Mouse (Mus musculus) liver, embryonic 14.5 days (tissue): Measurements from ENCODE around the gene Tmem106a. TPM values are rescaled to one million over a fixed set of nuclear protein-coding genes. Genes with fewer than 3 reads are reported as not detected.
A peak's percentile ranks its signal among the peaks of the same experiment; 100 is the strongest.
"Not testable (repeated sequence)": the region's sequence is repeated elsewhere in the genome, so short reads cannot be mapped to it uniquely, and the experiment has no call there.

Experiments
- ATAC-seq: fragments of 200-750 bp; cut with Nextera tagmentation; 2 replicates; pipeline ENCODE4 v1.8.0; 2017; ENCODE audit warnings: moderate number of reproducible peaks, mild to moderate bottlenecking, moderate library complexity; ENCODE audit not compliant: insufficient read depth
- DNase-seq, 3 experiments: peaks; one replicate each; pipeline ENCODE4 v3.0.0-alpha.2; 2012 to 2013; ENCODE audit warnings: low read depth in 3 of 3, low spot score in 3 of 3
- H3K27ac ChIP-seq: fragments of 300-500 bp; sonication (generic); 2 replicates; pipeline ENCODE4 v1.5.1; 2014; ENCODE audit warnings: moderate library complexity, mild to moderate bottlenecking, control low read depth, inconsistent platforms
- H3K27me3 ChIP-seq: fragments of 300-500 bp; sonication (generic); 2 replicates; pipeline ENCODE4 v1.6.1; 2014; ENCODE audit warnings: mild to moderate bottlenecking, low read length, moderate library complexity; ENCODE audit not compliant: control insufficient read depth, insufficient read depth
- H3K36me3 ChIP-seq: fragments of 300-500 bp; sonication (generic); replicated peaks from 2 replicates; pipeline ENCODE4 v1.6.1; 2014; ENCODE audit warnings: low read depth; ENCODE audit not compliant: control insufficient read depth, insufficient read depth
- H3K4me1 ChIP-seq, 2 experiments: fragments of 200-500 bp in 1 of 2; fragments of 300-500 bp in 1 of 2; sonication (generic) in 1 of 2; replicated peaks; 2 replicates each; pipeline ENCODE4 v1.6.1; 2012 to 2014; ENCODE audit warnings: antibody characterized with exemption in 1 of 2, inconsistent platforms in 1 of 2, low read length in 1 of 2; ENCODE audit not compliant: control insufficient read depth in 2 of 2, insufficient read depth in 2 of 2
- H3K4me2 ChIP-seq: fragments of 300-500 bp; sonication (generic); 2 replicates; pipeline ENCODE4 v1.6.1; 2014; ENCODE audit warnings: low read depth, mild to moderate bottlenecking, control low read depth, moderate library complexity
- H3K4me3 ChIP-seq, 2 experiments: fragments of 200-500 bp in 1 of 2; fragments of 300-500 bp in 1 of 2; sonication (generic) in 1 of 2; 2 replicates each; pipeline ENCODE4 v1.5.1; 2012 to 2014; ENCODE audit warnings: low read depth in 2 of 2, low read length in 2 of 2, mild to moderate bottlenecking in 2 of 2, control low read depth in 1 of 2, inconsistent platforms in 1 of 2, moderate library complexity in 1 of 2; ENCODE audit not compliant: insufficient read depth in 1 of 2
- H3K9ac ChIP-seq: fragments of 300-500 bp; sonication (generic); replicated peaks from 2 replicates; pipeline ENCODE4 v1.6.1; 2014; ENCODE audit warnings: mild to moderate bottlenecking, control low read depth, moderate library complexity
- H3K9me3 ChIP-seq: fragments of 300-500 bp; sonication (generic); 2 replicates; pipeline ENCODE4 v1.6.1; 2016; ENCODE audit warnings: low read length, mixed read lengths; ENCODE audit not compliant: control insufficient read depth
- CTCF ChIP-seq: IDR thresholded peaks from 2 replicates; pipeline ENCODE4 v1.5.1; 2016; ENCODE audit warnings: antibody characterized with exemption, low read depth, control low read depth
- EP300 ChIP-seq: IDR thresholded peaks from 2 replicates; pipeline ENCODE4 v1.6.1; 2016; ENCODE audit warnings: antibody characterized with exemption, low read depth
- WGBS: fragments of 180-500 bp; shearing (Covaris S2); extraction: QIAGEN DNeasy Blood & Tissue Kit; methylation state at CpG from one replicate; pipeline ENCODE4 v1.1.7; 2014; ENCODE audit not compliant: insufficient replicate concordance; 5-methylcytosine and 5-hydroxymethylcytosine counted together
- polyA plus RNA-seq, 2 experiments: library from polyadenylated mRNA; depleted of rRNA in 1 of 2; stranded (reverse) in 1 of 2; unstranded in 1 of 2; fragments of >200 nt; fragmentation: Nextera tagmentation in 1 of 2; extraction: Ambion mirVana in 1 of 2; gene quantifications; 2 replicates each; pipeline versions ENCODE4 v1.2.1 to v1.2.3; 2012 to 2014

Tmem106a gene
- polyA plus RNA-seq, 2 experiments: 5.4 to 7.3 TPM

- H3K4me1 ChIP-seq: no peaks in the 10 kb centered on the region; a peak in 1 of 4 replicates
- H3K4me2 ChIP-seq: no peak overlapping the region
- WGBS: 75% methylated on average over 10 of the region's 10 CpGs
- H3K27ac ChIP-seq: no peak overlapping the region
- TF ChIP-seq CTCF (no peak), EP300 (no peak)
- H3K9me3 ChIP-seq: no peaks in the 10 kb centered on the region
- ATAC-seq (no peak), DNase-seq (no peak)
- no peak overlapping the region for H3K9ac ChIP-seq
- H3K4me3 ChIP-seq: no peak overlapping the region
- H3K36me3 ChIP-seq: no peaks in the 10 kb centered on the region
- peaks cover 4% of the 10 kb centered on the region for H3K27me3 ChIP-seq
These were observed 53.6 kb downstream of the Tmem106a start for GRCm38 (mm10) chr11:101635660-101636059.

DNA sequence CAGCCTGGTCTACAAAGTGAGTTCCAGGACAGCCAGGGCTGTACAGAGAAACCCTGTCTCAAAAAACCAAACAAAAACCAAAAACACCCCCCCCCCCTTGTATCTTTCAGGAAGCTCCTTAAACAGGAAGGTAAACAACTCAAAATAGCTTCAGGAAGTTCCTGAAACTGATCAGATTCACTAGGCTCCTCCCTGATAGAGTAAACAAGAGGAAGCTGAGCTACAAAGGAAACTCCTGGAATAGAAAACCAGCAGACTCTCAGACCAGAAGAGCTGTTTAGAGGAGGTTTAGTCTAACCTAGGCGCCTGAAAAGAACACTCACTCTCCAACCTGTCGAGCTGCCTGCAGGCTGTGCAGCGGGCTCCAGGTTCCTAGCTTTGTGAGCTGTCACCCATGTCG lies 57.7 kb downstream of the Tmem106a start:
- Histone ChIP-seq H3K4me1 (peaks cover 0 to 6% of the 10 kb centered on the region in 2 experiments; a peak in 1 of 4 replicates), H3K27me3 (peaks cover 4% of the 10 kb centered on the region), H3K27ac (no peak overlapping the region), H3K36me3 (no peaks in the 10 kb centered on the region), H3K4me3 (no peak overlapping the region), H3K9ac (no peak overlapping the region), H3K4me2 (no peak overlapping the region), H3K9me3 (no peaks in the 10 kb centered on the region)
- no peak for TF ChIP-seq EP300
- TF ChIP-seq CTCF: no peak
- DNase-seq (no peak), ATAC-seq (no peak)
- 70% methylated on average over 4 of the region's 4 CpGs for WGBS

DNA sequence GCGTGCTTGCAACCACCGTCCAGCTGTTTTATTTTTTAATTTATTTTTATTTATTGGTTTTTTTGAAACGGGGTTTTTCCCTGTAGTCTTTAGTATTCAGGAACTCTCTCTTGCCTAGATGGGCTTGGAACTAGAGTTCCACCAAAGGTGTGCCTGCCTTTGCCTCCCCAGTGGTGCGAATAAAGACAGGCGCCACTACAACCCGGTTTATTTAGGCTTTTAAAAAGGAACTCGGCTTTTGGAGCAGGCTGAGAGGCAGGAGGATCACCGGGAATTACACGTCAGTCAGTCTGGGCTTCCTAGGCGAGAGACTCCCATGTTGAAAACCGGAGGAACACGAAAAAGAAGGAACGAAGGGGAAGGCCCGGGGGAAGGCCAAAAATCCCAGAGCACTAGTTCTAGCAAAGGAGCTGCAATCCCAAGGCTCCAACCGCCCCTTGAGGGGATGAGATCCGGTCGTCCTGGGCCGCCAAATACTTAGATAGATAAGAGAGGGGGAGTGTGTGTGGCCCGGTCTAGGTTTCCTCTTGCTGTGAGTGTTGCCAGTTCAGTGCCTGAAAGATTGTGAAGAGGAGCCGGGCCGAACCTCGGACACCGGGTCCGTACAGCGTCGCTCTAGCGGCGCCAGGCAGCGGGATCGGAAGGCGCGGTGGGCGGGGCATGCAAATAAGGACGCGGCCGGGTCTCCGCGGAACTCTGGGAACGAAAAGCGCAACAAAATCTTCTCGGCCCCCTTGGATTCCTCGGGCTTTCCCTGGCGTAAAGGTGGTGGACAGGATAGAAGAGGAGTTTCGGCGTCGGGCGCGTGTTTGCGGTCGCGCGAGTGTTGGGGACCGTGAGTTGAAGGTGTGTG lies 59.0 kb downstream of the Tmem106a start:
- H3K4me1 ChIP-seq, H3K9me3 ChIP-seq, H3K27me3 ChIP-seq, H3K36me3 ChIP-seq: not testable (repeated sequence)
- Histone ChIP-seq H3K9ac (peak overlapping the region; percentile 61), H3K27ac (peak overlapping the region; percentile 51), H3K4me2 (peak overlapping the region; percentile 67), H3K4me3 (peak overlapping the region; percentile 37 to 57)
- ATAC-seq: peak; percentile 47; the same call in 1 of the 2 replicates
- 6% methylated on average over 51 of the region's 53 CpGs for WGBS
- peak in 2 of 3 experiments; percentile 43 to 62 for DNase-seq

Other genes starting within 250 kb of the Tmem106a start
- 0.02 TPM in 2 replicates for gene G6pc, start 214.7 kb upstream of the Tmem106a start, polyA plus RNA-seq (2012; rRNA removed)
- gene G6pc, start 214.7 kb upstream of the Tmem106a start, polyA plus RNA-seq (2014; fragmentation: Nextera tagmentation; extraction: Ambion mirVana): 0.04 TPM in 1 of 2 replicates, not detected in the other
- 24.7 TPM in 2 replicates for gene Aarsd1, start 164.6 kb upstream of the Tmem106a start, polyA plus RNA-seq (2012; rRNA removed)
- gene Aarsd1, start 164.6 kb upstream of the Tmem106a start, polyA plus RNA-seq (2014; fragmentation: Nextera tagmentation; extraction: Ambion mirVana): 39.7 and 42.0 TPM in 2 replicates
- gene Gm27029, start 157.4 kb upstream of the Tmem106a start, polyA plus RNA-seq (2012; rRNA removed): 0.17 and 0.84 TPM in 2 replicates
- 2.6 and 3.5 TPM in 2 replicates for gene Gm27029, start 157.4 kb upstream of the Tmem106a start, polyA plus RNA-seq (2014; fragmentation: Nextera tagmentation; extraction: Ambion mirVana)
- gene Rundc1, start 157.2 kb upstream of the Tmem106a start, polyA plus RNA-seq (2012; rRNA removed): 3.4 and 3.9 TPM in 2 replicates
- gene Rundc1, start 157.2 kb upstream of the Tmem106a start, polyA plus RNA-seq (2014; fragmentation: Nextera tagmentation; extraction: Ambion mirVana): 2.9 and 3.0 TPM in 2 replicates
- 0.29 and 0.74 TPM in 2 replicates for gene Ptges3l, start 156.9 kb upstream of the Tmem106a start, polyA plus RNA-seq (2012; rRNA removed)
- 0.53 and 0.86 TPM in 2 replicates for gene Ptges3l, start 156.9 kb upstream of the Tmem106a start, polyA plus RNA-seq (2014; fragmentation: Nextera tagmentation; extraction: Ambion mirVana)
- gene Rpl27, start 139.9 kb upstream of the Tmem106a start, polyA plus RNA-seq (2012; rRNA removed): 571 and 987 TPM in 2 replicates
- gene Rpl27, start 139.9 kb upstream of the Tmem106a start, polyA plus RNA-seq (2014; fragmentation: Nextera tagmentation; extraction: Ambion mirVana): 295 and 303 TPM in 2 replicates
- gene Ifi35, start 133.8 kb upstream of the Tmem106a start, polyA plus RNA-seq (2012; rRNA removed): 14.0 and 17.2 TPM in 2 replicates
- 21.3 and 22.1 TPM in 2 replicates for gene Ifi35, start 133.8 kb upstream of the Tmem106a start, polyA plus RNA-seq (2014; fragmentation: Nextera tagmentation; extraction: Ambion mirVana)
- 2.9 and 3.1 TPM in 2 replicates for gene Rnd2, start 117.2 kb upstream of the Tmem106a start, polyA plus RNA-seq (2012; rRNA removed)
- gene Rnd2, start 117.2 kb upstream of the Tmem106a start, polyA plus RNA-seq (2014; fragmentation: Nextera tagmentation; extraction: Ambion mirVana): 1.2 and 1.4 TPM in 2 replicates
- gene Vat1, start 116.0 kb upstream of the Tmem106a start, polyA plus RNA-seq (2012; rRNA removed): 9.1 TPM in 2 replicates
- gene Vat1, start 116.0 kb upstream of the Tmem106a start, polyA plus RNA-seq (2014; fragmentation: Nextera tagmentation; extraction: Ambion mirVana): 6.8 and 6.9 TPM in 2 replicates
- gene Brca1, start 30.3 kb upstream of the Tmem106a start, polyA plus RNA-seq (2012; rRNA removed): 5.7 and 8.6 TPM in 2 replicates
- gene Brca1, start 30.3 kb upstream of the Tmem106a start, polyA plus RNA-seq (2014; fragmentation: Nextera tagmentation; extraction: Ambion mirVana): 14.0 and 15.2 TPM in 2 replicates
- gene Nbr1, start 30.1 kb upstream of the Tmem106a start, polyA plus RNA-seq (2012; rRNA removed): 20.0 and 24.9 TPM in 2 replicates
- 28.9 and 33.8 TPM in 2 replicates for gene Nbr1, start 30.1 kb upstream of the Tmem106a start, polyA plus RNA-seq (2014; fragmentation: Nextera tagmentation; extraction: Ambion mirVana)
- not detected in 2 replicates for gene Gm11634, start 17.0 kb downstream of the Tmem106a start, polyA plus RNA-seq (2012; rRNA removed)
- gene Gm11634, start 17.0 kb downstream of the Tmem106a start, polyA plus RNA-seq (2014; fragmentation: Nextera tagmentation; extraction: Ambion mirVana): not detected in 2 replicates
- 3.8 and 5.7 TPM in 2 replicates for gene Rdm1, start 45.0 kb downstream of the Tmem106a start, polyA plus RNA-seq (2012; rRNA removed)
- 9.4 and 10.4 TPM in 2 replicates for gene Rdm1, start 45.0 kb downstream of the Tmem106a start, polyA plus RNA-seq (2014; fragmentation: Nextera tagmentation; extraction: Ambion mirVana)
- gene Arl4d, start 83.3 kb downstream of the Tmem106a start, polyA plus RNA-seq (2012; rRNA removed): 0.48 and 0.84 TPM in 2 replicates
- 0.46 and 0.72 TPM in 2 replicates for gene Arl4d, start 83.3 kb downstream of the Tmem106a start, polyA plus RNA-seq (2014; fragmentation: Nextera tagmentation; extraction: Ambion mirVana)
- 6.7 and 9.6 TPM in 2 replicates for gene Dhx8, start 150.7 kb downstream of the Tmem106a start, polyA plus RNA-seq (2012; rRNA removed)
- 12.9 and 15.4 TPM in 2 replicates for gene Dhx8, start 150.7 kb downstream of the Tmem106a start, polyA plus RNA-seq (2014; fragmentation: Nextera tagmentation; extraction: Ambion mirVana)
- 0.29 TPM in 2 replicates for gene Etv4, start 203.1 kb downstream of the Tmem106a start, polyA plus RNA-seq (2012; rRNA removed)
- gene Etv4, start 203.1 kb downstream of the Tmem106a start, polyA plus RNA-seq (2014; fragmentation: Nextera tagmentation; extraction: Ambion mirVana): 0.20 and 0.30 TPM in 2 replicates